Mouse (Mus musculus) limb, embryonic 14.5 days (tissue): ENCODE data around the gene Anxa7. TPM values are rescaled to one million over a fixed set of nuclear protein-coding genes. Genes with fewer than 3 reads are reported as not detected.

Experiments
- ATAC-seq: fragments of 200-750 bp; cut with Nextera tagmentation; 2 replicates; pipeline ENCODE4 v1.8.0; 2017; ENCODE audit warnings: low read depth, moderate number of reproducible peaks, moderate TSS enrichment; ENCODE audit not compliant: low FRiP score
- DNase-seq: peaks from one replicate; pipeline ENCODE4 v3.0.0-alpha.2; 2015; ENCODE audit warnings: low spot score
- H3K27ac ChIP-seq: fragments of 300-500 bp; sonication (generic); replicated peaks from 2 replicates; pipeline ENCODE4 v1.5.1; 2014; ENCODE audit warnings: low read depth, mild to moderate bottlenecking, low read length, moderate library complexity, mixed read lengths
- H3K27me3 ChIP-seq: fragments of 300-500 bp; sonication (generic); 2 replicates; pipeline ENCODE4 v1.6.1; 2014; ENCODE audit warnings: low read length, mixed read lengths; ENCODE audit not compliant: control insufficient read depth, insufficient read depth
- H3K36me3 ChIP-seq: fragments of 300-500 bp; sonication (generic); 2 replicates; pipeline ENCODE4 v1.6.1; 2014; ENCODE audit warnings: mild to moderate bottlenecking, low read length, moderate library complexity, mixed read lengths; ENCODE audit not compliant: control insufficient read depth, insufficient read depth
- H3K4me1 ChIP-seq: fragments of 300-500 bp; sonication (generic); 2 replicates; pipeline ENCODE4 v1.6.1; 2014; ENCODE audit warnings: antibody characterized with exemption, low read length, mixed read lengths; ENCODE audit not compliant: control insufficient read depth, insufficient read depth
- H3K4me2 ChIP-seq: fragments of 300-500 bp; sonication (generic); replicated peaks from 2 replicates; pipeline ENCODE4 v1.6.1; 2014; ENCODE audit warnings: low read depth, mild to moderate bottlenecking, low read length, moderate library complexity; ENCODE audit not compliant: severe bottlenecking
- H3K4me3 ChIP-seq: fragments of 300-500 bp; sonication (generic); replicated peaks from 2 replicates; pipeline ENCODE4 v1.5.1; 2014; ENCODE audit warnings: low read length
- H3K9ac ChIP-seq: fragments of 300-500 bp; sonication (generic); 2 replicates; pipeline ENCODE4 v1.6.1; 2014; ENCODE audit warnings: mild to moderate bottlenecking, low read depth, low read length, moderate library complexity; ENCODE audit not compliant: severe bottlenecking
- H3K9me3 ChIP-seq: fragments of 300-500 bp; sonication (generic); 2 replicates; pipeline ENCODE4 v1.6.1; 2016; ENCODE audit warnings: low read length; ENCODE audit not compliant: control insufficient read depth
- POLR2A ChIP-seq: fragments of 200-500 bp; IDR thresholded peaks from 2 replicates; pipeline ENCODE4 v1.8.0; 2012; ENCODE audit warnings: inconsistent platforms, mild to moderate bottlenecking, moderate library complexity, borderline replicate concordance; ENCODE audit not compliant: insufficient read depth, insufficient read length; ENCODE audit errors: extremely low read depth
- WGBS: fragments of 180-500 bp; shearing (Covaris S2); extraction: QIAGEN DNeasy Blood & Tissue Kit; methylation state at CpG from one replicate; pipeline ENCODE4 v1.1.7; 2014; 5-methylcytosine and 5-hydroxymethylcytosine counted together
- polyA plus RNA-seq, 2 experiments: library from polyadenylated mRNA; depleted of rRNA in 1 of 2; stranded (reverse) in 1 of 2; unstranded in 1 of 2; fragments of >200 nt; fragmentation: Nextera tagmentation in 1 of 2; extraction: Ambion mirVana in 1 of 2; gene quantifications; 2 replicates each; pipeline versions ENCODE4 v1.2.1 to v1.2.3; 2012 to 2014

Gene Anxa7
- polyA plus RNA-seq, 2 experiments, result 46.5 to 52.8 TPM

DNA sequence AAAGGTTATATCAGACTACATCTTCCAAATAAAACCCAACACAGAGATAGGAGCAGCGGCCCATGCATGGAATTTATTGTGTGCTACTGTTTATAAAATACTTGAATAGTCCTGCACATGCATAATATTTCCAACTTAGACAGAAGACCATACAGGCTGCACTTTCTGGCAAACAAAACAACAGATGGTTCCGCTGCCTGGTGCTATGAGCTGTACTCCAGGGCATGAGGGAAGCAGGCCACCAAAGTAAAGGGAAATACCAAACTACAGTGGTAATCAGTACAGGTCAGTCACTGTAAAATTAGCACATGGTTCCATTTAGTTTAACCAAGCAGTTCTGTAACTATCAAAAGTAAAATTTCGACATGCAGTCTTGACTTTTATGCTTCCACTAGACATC, 20.0 kb upstream of the Anxa7 start:
- H3K27ac ChIP-seq, result no peak overlapping the region
- peaks cover 48% of the 10 kb centered on the region for H3K36me3 ChIP-seq
- WGBS, result 72% methylated on average over 3 of the region's 3 CpGs

DNA sequence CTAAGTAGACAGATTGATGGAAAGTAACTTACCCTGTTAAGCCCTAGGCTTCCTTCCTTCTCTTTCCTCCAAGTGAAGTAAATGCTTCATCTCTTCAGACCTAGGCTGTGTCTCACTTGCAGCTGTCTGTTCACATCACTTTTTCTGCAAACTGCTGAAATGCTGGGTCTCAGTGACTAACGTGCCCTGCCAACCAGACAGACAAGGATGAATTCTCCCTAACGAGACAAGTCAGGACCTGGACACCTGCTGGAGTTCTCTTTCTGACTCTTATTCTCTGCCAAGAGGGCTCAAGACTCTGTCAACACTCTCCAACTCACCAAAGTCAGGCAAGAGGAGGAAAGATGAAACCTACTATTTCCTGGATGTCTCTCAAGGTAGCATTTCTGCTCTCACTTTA, 16.7 kb upstream of the Anxa7 start, which contains the start of gene Mss51:
Mss51 (minus strand) TSS at position 299 of the 400 bp plus-strand sequence.
- TF ChIP-seq POLR2A, result no peak
- no peak within 1 kb of the TSS for H3K9ac ChIP-seq
- no peak for ATAC-seq
- no peak within 1 kb of the TSS for H3K4me2 ChIP-seq
- no peaks in the 10 kb centered on the region for H3K27me3 ChIP-seq
- no peak for DNase-seq
- no peaks in the 10 kb centered on the region for H3K9me3 ChIP-seq
- H3K27ac ChIP-seq, result no peak within 1 kb of the TSS
- H3K36me3 ChIP-seq, result peaks cover 49% of the 10 kb centered on the region
- H3K4me1 ChIP-seq, result no peaks in the 10 kb centered on the region
- 76% methylated on average over 2 of the region's 2 CpGs for WGBS
- no peak within 1 kb of the TSS for H3K4me3 ChIP-seq

More for the DNA sequence above, 20.0 kb upstream of the Anxa7 start:
- Histone ChIP-seq H3K4me1 (no peaks in the 10 kb centered on the region), H3K27me3 (no peaks in the 10 kb centered on the region), H3K9ac (no peak overlapping the region), H3K9me3 (no peaks in the 10 kb centered on the region), H3K4me3 (no peak overlapping the region), H3K4me2 (no peak overlapping the region)
- ATAC-seq, result no peak
- TF ChIP-seq POLR2A, result no peak
- no peak for DNase-seq

DNA sequence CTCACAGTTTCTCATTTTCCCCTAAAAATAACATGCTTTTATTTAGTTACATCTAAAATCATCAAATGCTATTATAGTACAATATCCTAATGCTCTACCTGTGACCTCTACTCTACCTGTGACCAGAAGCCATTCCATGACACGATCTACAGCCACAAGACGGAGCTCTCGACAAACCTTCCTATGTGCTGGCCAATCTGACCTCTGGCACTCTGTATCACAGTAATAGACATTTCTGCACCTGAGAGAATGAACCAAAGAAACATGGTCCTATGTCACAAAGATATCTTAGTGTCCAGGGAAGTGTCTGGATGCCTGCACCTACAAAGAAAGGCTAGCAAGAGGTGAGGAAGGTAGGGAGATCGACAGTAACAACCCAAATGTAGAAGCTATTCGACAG, 6.1 kb upstream of the Anxa7 start:
- H3K27me3 ChIP-seq, result no peaks in the 10 kb centered on the region
- H3K9ac ChIP-seq, result no peak overlapping the region
- no peaks in the 10 kb centered on the region for H3K9me3 ChIP-seq
- WGBS, result 98% methylated on average over 5 of the region's 5 CpGs
- DNase-seq, result no peak
- H3K4me3 ChIP-seq, result no peak overlapping the region
- no peaks in the 10 kb centered on the region for H3K4me1 ChIP-seq
- no peak overlapping the region for H3K27ac ChIP-seq
- no peak for TF ChIP-seq POLR2A
- no peak overlapping the region for H3K4me2 ChIP-seq
- no peak for ATAC-seq
- peaks cover 31% of the 10 kb centered on the region for H3K36me3 ChIP-seq

DNA sequence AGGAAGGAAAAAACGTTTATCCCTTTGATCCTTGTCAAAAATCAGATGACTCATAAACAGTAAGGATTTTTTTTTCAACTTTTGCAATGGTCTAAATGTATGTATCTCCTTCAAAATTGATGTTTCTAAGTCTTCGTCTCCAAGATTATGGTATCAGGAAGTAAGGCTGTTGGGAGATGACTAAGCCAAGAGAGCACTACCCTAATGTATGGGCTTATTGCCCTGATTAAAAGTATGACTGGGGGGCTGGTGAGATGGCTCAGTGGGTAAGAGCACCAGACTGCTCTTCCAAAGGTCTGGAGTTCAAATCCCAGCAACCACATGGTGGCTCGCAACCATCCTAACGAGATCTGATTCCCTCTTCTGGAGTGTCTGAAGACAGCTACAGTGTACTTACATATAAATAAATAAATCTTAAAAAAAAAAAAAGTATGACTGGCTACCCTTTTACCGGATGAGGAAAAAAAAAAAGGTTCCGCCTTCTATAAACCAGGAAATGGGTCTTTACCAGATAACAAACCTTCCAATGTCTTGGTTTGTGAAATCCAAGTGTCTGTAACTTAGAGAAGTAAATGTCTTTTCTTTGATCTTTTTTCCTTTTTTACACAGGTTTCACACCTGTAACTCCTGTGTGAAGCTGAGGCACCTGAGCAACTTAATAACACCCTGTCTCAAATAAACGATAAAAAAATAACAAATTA, 2.3 kb upstream of the Anxa7 start:
- H3K9me3 ChIP-seq, result no peaks in the 10 kb centered on the region
- peaks cover 19% of the 10 kb centered on the region for H3K36me3 ChIP-seq
- ATAC-seq, result no peak
- no peak overlapping the region for H3K4me3 ChIP-seq
- no peaks in the 10 kb centered on the region for H3K27me3 ChIP-seq
- H3K27ac ChIP-seq, result no peak overlapping the region
- no peak overlapping the region for H3K4me2 ChIP-seq
- 87% methylated on average over 7 of the region's 7 CpGs for WGBS
- peaks cover 10% of the 10 kb centered on the region for H3K4me1 ChIP-seq
- no peak for TF ChIP-seq POLR2A
- H3K9ac ChIP-seq, result no peak overlapping the region
- no peak for DNase-seq

DNA sequence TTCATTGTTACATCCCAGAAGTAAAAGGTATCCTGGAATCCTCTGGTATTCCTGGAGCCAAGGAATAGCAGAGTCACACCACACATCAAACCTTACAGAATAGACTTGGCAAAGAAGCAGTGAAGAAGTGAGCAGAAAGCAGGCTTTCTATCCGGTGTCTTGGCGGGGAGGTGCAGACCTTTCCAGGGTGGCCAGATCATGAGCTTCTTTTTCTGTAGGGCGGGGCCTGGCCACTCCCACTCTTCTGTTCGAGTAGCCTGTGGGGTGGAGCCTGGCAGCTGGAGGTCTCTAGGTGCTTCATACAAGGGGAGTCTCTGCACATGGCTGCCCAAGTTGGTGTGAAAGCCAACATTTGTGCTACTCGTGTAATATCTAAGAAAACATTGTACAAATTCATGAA, 1.3 kb upstream of the Anxa7 start:
- DNase-seq, result no peak
- 31% methylated on average over 5 of the region's 5 CpGs for WGBS
- no peaks in the 10 kb centered on the region for H3K9me3 ChIP-seq
- H3K27me3 ChIP-seq, result no peaks in the 10 kb centered on the region
- H3K4me1 ChIP-seq, result peaks cover 16% of the 10 kb centered on the region
- H3K4me2 ChIP-seq, result no peak overlapping the region
- no peak overlapping the region for H3K27ac ChIP-seq
- H3K9ac ChIP-seq, result no peak overlapping the region
- no peak overlapping the region for H3K4me3 ChIP-seq
- H3K36me3 ChIP-seq, result peaks cover 13% of the 10 kb centered on the region
- ATAC-seq, result no peak
- no peak for TF ChIP-seq POLR2A

GRCm38 (mm10) chr14:20480195-20480579, 254 bp upstream of the Anxa7 start:
- Histone ChIP-seq H3K4me3 (peak overlapping the region; percentile 68), H3K4me1 (peaks cover 16% of the 10 kb centered on the region), H3K27me3 (no peaks in the 10 kb centered on the region), H3K9me3 (no peaks in the 10 kb centered on the region), H3K4me2 (peak overlapping the region; percentile 83), H3K9ac (peak overlapping the region; percentile 68), H3K27ac (no peak overlapping the region), H3K36me3 (peaks cover 10% of the 10 kb centered on the region; the same call in 1 of the 2 replicates)
- ATAC-seq (peak; percentile 21; the same call in 1 of the 2 replicates), DNase-seq (no peak)
- WGBS, result 54% methylated on average over 1 of the region's 1 CpGs
- no peak for TF ChIP-seq POLR2A
